Mouse (Mus musculus) E14TG2a.4 (cell line): ENCODE measurements around the gene Pacrg.

Experiments
- CTCF ChIP-seq: conservative IDR thresholded peaks from 2 replicates; pipeline ENCODE4 v1.5.1; 2014; ENCODE audit warnings: low read length
- NANOG ChIP-seq: IDR thresholded peaks from 2 replicates; pipeline ENCODE4 v1.6.1; 2014; ENCODE audit warnings: borderline replicate concordance, low read length, mixed read lengths
- POU5F1 ChIP-seq: IDR thresholded peaks from 2 replicates; pipeline ENCODE4 v1.6.1; 2014; ENCODE audit warnings: low read length, borderline replicate concordance

DNA sequence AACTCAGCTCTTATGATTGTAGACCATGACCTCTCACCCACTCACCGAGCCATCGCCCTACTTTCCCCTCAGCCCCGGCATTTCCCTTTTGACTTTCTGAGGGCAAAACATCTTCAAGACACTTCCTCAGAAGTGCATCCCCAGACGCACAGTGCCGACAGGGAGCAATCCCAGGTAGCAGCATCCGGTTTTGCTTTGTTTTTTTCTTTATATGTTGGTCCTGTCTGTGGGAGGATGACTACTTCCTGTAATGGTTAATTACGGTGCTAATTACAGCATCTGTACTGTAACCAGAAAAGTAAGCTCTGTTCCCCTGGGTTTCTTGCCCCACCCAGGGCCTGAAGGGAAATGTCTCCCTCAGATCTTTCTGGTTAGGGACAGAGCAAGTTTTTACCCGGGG, 468.6 kb downstream of the Pacrg start:
- TF ChIP-seq CTCF (no peak), POU5F1 (no peak), NANOG (no peak)
